Mouse (Mus musculus) cerebellum, adult 9-11 months (tissue): ENCODE data around the gene 2010111I01Rik.
"Not testable (repeated sequence)": the region's sequence is repeated elsewhere in the genome, so short reads cannot be mapped to it uniquely, and the experiment has no call there.

Source experiments
- DNase-seq: peaks from one replicate; pipeline ENCODE4 v3.0.0; 2022

2010111I01Rik gene

GRCm38 (mm10) chr13:62964640-62965311 lies at the start of gene 2010111I01Rik:
Gene 2010111I01Rik (plus strand): TSS chr13:62964893.
- peak; percentile 95 for DNase-seq

- DNase-seq = no peak
Observed at GRCm38 (mm10) chr13:62916675-62917074, 48.0 kb upstream of the 2010111I01Rik start.

GRCm38 (mm10) chr13:62917416-62918110 lies 47.1 kb upstream of the 2010111I01Rik start:
- DNase-seq = no peak

GRCm38 (mm10) chr13:62919647-62920341 lies 44.9 kb upstream of the 2010111I01Rik start:
- DNase-seq = peak; percentile 52

- DNase-seq = no peak
Observed at GRCm38 (mm10) chr13:62922645-62923044, 42.0 kb upstream of the 2010111I01Rik start.

- no peak for DNase-seq
Observed at GRCm38 (mm10) chr13:62923182-62923581, 41.5 kb upstream of the 2010111I01Rik start.

GRCm38 (mm10) chr13:62926479-62926878 lies 38.2 kb upstream of the 2010111I01Rik start:
- DNase-seq = peak; percentile 22

GRCm38 (mm10) chr13:62927470-62927869 lies 37.2 kb upstream of the 2010111I01Rik start:
- DNase-seq = no peak

- not testable (repeated sequence) for DNase-seq
Observed at GRCm38 (mm10) chr13:62929144-62929543, 35.5 kb upstream of the 2010111I01Rik start.

- DNase-seq = no peak
Observed at GRCm38 (mm10) chr13:62929766-62930389, 34.8 kb upstream of the 2010111I01Rik start.

GRCm38 (mm10) chr13:62932452-62932851 lies 32.2 kb upstream of the 2010111I01Rik start:
- no peak for DNase-seq

- no peak for DNase-seq
Observed at GRCm38 (mm10) chr13:62939371-62939770, 25.3 kb upstream of the 2010111I01Rik start.

- DNase-seq = no peak
Observed at GRCm38 (mm10) chr13:62939797-62940196, 24.9 kb upstream of the 2010111I01Rik start.

GRCm38 (mm10) chr13:62940721-62941120 lies 24.0 kb upstream of the 2010111I01Rik start:
- no peak for DNase-seq

- no peak for DNase-seq
Observed at GRCm38 (mm10) chr13:62941341-62942005, 23.2 kb upstream of the 2010111I01Rik start.

GRCm38 (mm10) chr13:62943274-62943830 lies 21.3 kb upstream of the 2010111I01Rik start:
- DNase-seq = no peak

GRCm38 (mm10) chr13:62944109-62944508 lies 20.6 kb upstream of the 2010111I01Rik start:
- no peak for DNase-seq

GRCm38 (mm10) chr13:62949560-62950188 lies 15.0 kb upstream of the 2010111I01Rik start:
- DNase-seq = no peak

- DNase-seq = no peak
Observed at GRCm38 (mm10) chr13:62951606-62952005, 13.1 kb upstream of the 2010111I01Rik start.

GRCm38 (mm10) chr13:62952047-62952446 lies 12.6 kb upstream of the 2010111I01Rik start:
- DNase-seq = no peak

GRCm38 (mm10) chr13:62952624-62953023 lies 12.1 kb upstream of the 2010111I01Rik start:
- DNase-seq = no peak

GRCm38 (mm10) chr13:62955997-62956396 lies 8.7 kb upstream of the 2010111I01Rik start:
- no peak for DNase-seq
